In the genomic region with DNA sequence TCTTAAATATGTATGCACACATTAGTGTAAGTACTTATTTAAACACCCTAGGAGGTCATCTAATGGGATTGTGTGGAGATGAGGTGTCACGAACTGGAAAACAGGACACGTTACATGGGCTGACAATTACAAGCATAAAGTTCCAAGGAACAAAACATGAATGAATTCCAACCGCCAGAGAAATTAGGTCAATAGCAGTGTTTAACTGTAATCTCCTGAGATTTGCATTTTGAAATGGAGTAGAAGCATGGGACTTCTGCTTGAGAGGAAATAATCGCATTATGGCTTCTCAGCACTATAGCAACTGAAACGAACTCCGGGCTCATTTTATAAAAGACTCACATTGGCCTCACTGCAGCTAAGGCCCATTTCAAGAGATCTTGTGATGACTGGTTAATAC, we compare ENCODE assay signal across 28 mouse cellular contexts.
A peak's percentile ranks its signal among the peaks of the same experiment; 100 is the strongest.
DNase-seq lines count a peak whose midpoint lies in the region; ATAC-seq and TF ChIP-seq lines count a peak whose summit lies in the region.
"Had no signal": no experiment of that assay in that cellular context is flagged by ENCODE, and none has a peak within 500 bp of the region (broad histone marks: within the 10 kb centered on the region; RNA-seq: fewer than 3 reads in every experiment).

No protein-coding gene starts in this region.

- no peak for TF ChIP-seq CTCF in forebrain, postnatal 0 days (IDR thresholded peaks at IDR 0.05; ENCODE audit: low read depth)
- no peak for TF ChIP-seq CTCF in midbrain, postnatal 0 days (IDR thresholded peaks at IDR 0.05)

- no peaks in the 10 kb centered on the region for H3K9me3 ChIP-seq in forebrain, embryonic 12.5 days
- no peaks in the 10 kb centered on the region for H3K9me3 ChIP-seq in forebrain, postnatal 0 days (ENCODE audit: low read length)
- H3K9me3 ChIP-seq in forebrain, embryonic 13.5 days (replicated peaks), result no peaks in the 10 kb centered on the region
- H3K9me3 ChIP-seq in midbrain, embryonic 12.5 days, result no peaks in the 10 kb centered on the region
- no peaks in the 10 kb centered on the region for H3K9me3 ChIP-seq in midbrain, postnatal 0 days (ENCODE audit: low read length)
- no peaks in the 10 kb centered on the region for H3K9me3 ChIP-seq in heart, embryonic 10.5 days
- H3K9me3 ChIP-seq: heart, embryonic 15.5 days; hindbrain, embryonic 12.5 days; kidney, embryonic 15.5 days; limb, embryonic 12.5 days; liver, embryonic 15.5 days; neural tube, embryonic 12.5 days had no signal

- H3K27me3 ChIP-seq in forebrain, embryonic 12.5 days, result no peaks in the 10 kb centered on the region; the same call in 1 of the 2 replicates
- H3K27me3 ChIP-seq in forebrain, postnatal 0 days (ENCODE audit: insufficient read depth, low read length), result no peaks in the 10 kb centered on the region
- no peaks in the 10 kb centered on the region for H3K27me3 ChIP-seq in forebrain, embryonic 13.5 days
- H3K27me3 ChIP-seq in midbrain, embryonic 12.5 days, result peaks cover 7% of the 10 kb centered on the region; the same call in 1 of the 2 replicates
- no peaks in the 10 kb centered on the region; the same call in 1 of the 2 replicates for H3K27me3 ChIP-seq in midbrain, postnatal 0 days (ENCODE audit: insufficient read depth, low read length)
- no peaks in the 10 kb centered on the region for H3K27me3 ChIP-seq in heart, embryonic 10.5 days (ENCODE audit: insufficient read depth, poor library complexity, severe bottlenecking)
- H3K27me3 ChIP-seq: heart, embryonic 15.5 days; hindbrain, embryonic 12.5 days; kidney, embryonic 15.5 days; limb, embryonic 12.5 days; liver, embryonic 15.5 days; neural tube, embryonic 12.5 days had no signal

- H3K4me3 ChIP-seq in forebrain, embryonic 12.5 days (replicated peaks), result no peak overlapping the region
- H3K4me3 ChIP-seq in forebrain, postnatal 0 days (ENCODE audit: low read depth, low read length), result no peak overlapping the region
- H3K4me3 ChIP-seq in forebrain, embryonic 13.5 days, result no peak overlapping the region
- H3K4me3 ChIP-seq in midbrain, embryonic 12.5 days, result no peak overlapping the region
- no peak overlapping the region for H3K4me3 ChIP-seq in midbrain, postnatal 0 days (ENCODE audit: low read depth, low read length)
- H3K4me3 ChIP-seq in heart, embryonic 10.5 days, result no peak overlapping the region
- H3K4me3 ChIP-seq: gastrocnemius, adult 2 months; heart, embryonic 15.5 days; hindbrain, embryonic 12.5 days; kidney, embryonic 15.5 days; left cerebral cortex, adult 2 months; limb, embryonic 12.5 days; liver, embryonic 15.5 days; myocyte; neural tube, embryonic 12.5 days had no signal

- no peak overlapping the region for H3K27ac ChIP-seq in forebrain, embryonic 12.5 days
- H3K27ac ChIP-seq in forebrain, postnatal 0 days (ENCODE audit: low read depth, low read length), result no peak overlapping the region
- H3K27ac ChIP-seq in forebrain, embryonic 13.5 days, result no peak overlapping the region
- H3K27ac ChIP-seq in midbrain, embryonic 12.5 days (replicated peaks), result no peak overlapping the region
- H3K27ac ChIP-seq in midbrain, postnatal 0 days (ENCODE audit: low read depth, low read length), result no peak overlapping the region
- H3K27ac ChIP-seq in heart, embryonic 10.5 days, result no peak overlapping the region
- H3K27ac ChIP-seq: gastrocnemius, adult 2 months; heart, embryonic 15.5 days; hindbrain, embryonic 12.5 days; kidney, embryonic 15.5 days; left cerebral cortex, adult 2 months; limb, embryonic 12.5 days; liver, embryonic 15.5 days; neural tube, embryonic 12.5 days had no signal

- no peak for DNase-seq in forebrain, postnatal 0 days
- peak; percentile 36 for DNase-seq in midbrain, postnatal 0 days (ENCODE audit: low spot score)
- DNase-seq in thymus, postnatal 36 days, result no peak
- no peak for DNase-seq in heart, embryonic 10.5 days (ENCODE audit: low spot score)
- DNase-seq: adrenal gland, postnatal 10 days; cerebellum, adult 11 months; cerebellum, postnatal 14 days; gastrocnemius, adult 2 months; kidney, adult 18-20 months; kidney, postnatal 25 days; lung, embryonic 14.5 days; lung, postnatal 14 days; right cerebral cortex, postnatal 25 days; spleen, adult 18-20 months; thymus, postnatal 14 days had no signal

- no peak overlapping the region for H3K9ac ChIP-seq in forebrain, embryonic 12.5 days
- no peak overlapping the region for H3K9ac ChIP-seq in forebrain, postnatal 0 days
- H3K9ac ChIP-seq in forebrain, embryonic 13.5 days, result no peak overlapping the region
- H3K9ac ChIP-seq in midbrain, embryonic 12.5 days (replicated peaks), result no peak overlapping the region
- no peak overlapping the region for H3K9ac ChIP-seq in midbrain, postnatal 0 days (replicated peaks; ENCODE audit: low read length, poor library complexity, severe bottlenecking)
- H3K9ac ChIP-seq: heart, embryonic 15.5 days; hindbrain, embryonic 12.5 days; kidney, embryonic 15.5 days; limb, embryonic 12.5 days; liver, embryonic 15.5 days; lung, embryonic 14.5 days; neural tube, embryonic 12.5 days had no signal

- no peaks in the 10 kb centered on the region for H3K36me3 ChIP-seq in forebrain, embryonic 12.5 days (replicated peaks)
- H3K36me3 ChIP-seq in forebrain, postnatal 0 days (ENCODE audit: insufficient read depth), result no peaks in the 10 kb centered on the region
- no peaks in the 10 kb centered on the region for H3K36me3 ChIP-seq in forebrain, embryonic 13.5 days (ENCODE audit: poor library complexity, severe bottlenecking)
- no peaks in the 10 kb centered on the region for H3K36me3 ChIP-seq in midbrain, embryonic 12.5 days
- no peaks in the 10 kb centered on the region for H3K36me3 ChIP-seq in midbrain, postnatal 0 days (ENCODE audit: insufficient read depth, low read length)
- no peaks in the 10 kb centered on the region for H3K36me3 ChIP-seq in heart, embryonic 10.5 days
- H3K36me3 ChIP-seq: heart, embryonic 15.5 days; hindbrain, embryonic 12.5 days; kidney, embryonic 15.5 days; limb, embryonic 12.5 days; liver, embryonic 15.5 days; neural tube, embryonic 12.5 days had no signal

- 45% methylated on average over 6 of the region's 6 CpGs for WGBS in forebrain, embryonic 12.5 days
- WGBS in forebrain, postnatal 0 days, result 37% methylated on average over 6 of the region's 6 CpGs
- 35% methylated on average over 6 of the region's 6 CpGs for WGBS in forebrain, embryonic 13.5 days
- 49% methylated on average over 6 of the region's 6 CpGs for WGBS in midbrain, embryonic 12.5 days
- 32% methylated on average over 6 of the region's 6 CpGs for WGBS in midbrain, postnatal 0 days
- WGBS in heart, embryonic 10.5 days, result 86% methylated on average over 6 of the region's 6 CpGs

- H3K4me2 ChIP-seq in forebrain, embryonic 12.5 days, result no peak overlapping the region
- H3K4me2 ChIP-seq in forebrain, postnatal 0 days (ENCODE audit: low read depth), result no peak overlapping the region
- H3K4me2 ChIP-seq in forebrain, embryonic 13.5 days, result no peak overlapping the region
- H3K4me2 ChIP-seq in midbrain, embryonic 12.5 days (replicated peaks), result no peak overlapping the region
- no peak overlapping the region for H3K4me2 ChIP-seq in midbrain, postnatal 0 days (ENCODE audit: low read depth, low read length, poor library complexity, severe bottlenecking)
- H3K4me2 ChIP-seq: heart, embryonic 15.5 days; hindbrain, embryonic 12.5 days; kidney, embryonic 15.5 days; limb, embryonic 12.5 days; liver, embryonic 15.5 days; lung, embryonic 14.5 days; neural tube, embryonic 12.5 days had no signal

- no peaks in the 10 kb centered on the region for H3K4me1 ChIP-seq in forebrain, embryonic 12.5 days
- peaks cover 4% of the 10 kb centered on the region; the same call in 1 of the 2 replicates for H3K4me1 ChIP-seq in forebrain, postnatal 0 days (ENCODE audit: insufficient read depth)
- H3K4me1 ChIP-seq in forebrain, embryonic 13.5 days, result peaks cover 4% of the 10 kb centered on the region
- no peaks in the 10 kb centered on the region for H3K4me1 ChIP-seq in midbrain, embryonic 12.5 days
- no peaks in the 10 kb centered on the region for H3K4me1 ChIP-seq in midbrain, postnatal 0 days (ENCODE audit: insufficient read depth, low read length)
- no peaks in the 10 kb centered on the region for H3K4me1 ChIP-seq in heart, embryonic 10.5 days
- H3K4me1 ChIP-seq: heart, embryonic 15.5 days; hindbrain, embryonic 12.5 days; kidney, embryonic 15.5 days; limb, embryonic 12.5 days; liver, embryonic 15.5 days; neural tube, embryonic 12.5 days had no signal

- 0 out of 2 replicates have a peak, but pooled peaks have one; percentile 23 for ATAC-seq in forebrain, embryonic 12.5 days (ENCODE audit: low FRiP score)
- ATAC-seq in forebrain, postnatal 0 days, result no peak
- ATAC-seq in forebrain, embryonic 13.5 days, result peak; percentile 52; the same call in 1 of the 2 replicates
- ATAC-seq in midbrain, embryonic 12.5 days (ENCODE audit: low FRiP score, low read depth), result peak; percentile 76
- no peak for ATAC-seq in midbrain, postnatal 0 days (ENCODE audit: low FRiP score)
- no peak for ATAC-seq in inflammation-experienced regulatory T-cells, adult 6 months
- ATAC-seq: Patski had no signal

Comparison
In these comparisons a context has a peak if more than half of its experiments do, and no peak if none do; other contexts are left out.
1. ATAC-seq: peak in forebrain, embryonic 12.5 days (single experiment), forebrain, embryonic 13.5 days (single experiment) and midbrain, embryonic 12.5 days (single experiment); none in forebrain, postnatal 0 days (single experiment), midbrain, postnatal 0 days (single experiment) and inflammation-experienced regulatory T-cells, adult 6 months (single experiment).